Mouse (Mus musculus) kidney, adult 2 months (tissue): Measurements from ENCODE around the gene Mindy1.

Experiments
- CTCF ChIP-seq: fragments of 200-500 bp; conservative IDR thresholded peaks from 2 replicates; pipeline ENCODE4 v1.5.1; 2011; ENCODE audit warnings: low read depth, mild to moderate bottlenecking, control low read depth, low read length, moderate library complexity, mixed read lengths; ENCODE audit not compliant: insufficient read depth, insufficient read length
- POLR2A ChIP-seq: fragments of 200-500 bp; IDR thresholded peaks from one replicate; pipeline ENCODE4 v1.6.1; 2011; ENCODE audit warnings: low read depth, low read length, control low read depth

DNA sequence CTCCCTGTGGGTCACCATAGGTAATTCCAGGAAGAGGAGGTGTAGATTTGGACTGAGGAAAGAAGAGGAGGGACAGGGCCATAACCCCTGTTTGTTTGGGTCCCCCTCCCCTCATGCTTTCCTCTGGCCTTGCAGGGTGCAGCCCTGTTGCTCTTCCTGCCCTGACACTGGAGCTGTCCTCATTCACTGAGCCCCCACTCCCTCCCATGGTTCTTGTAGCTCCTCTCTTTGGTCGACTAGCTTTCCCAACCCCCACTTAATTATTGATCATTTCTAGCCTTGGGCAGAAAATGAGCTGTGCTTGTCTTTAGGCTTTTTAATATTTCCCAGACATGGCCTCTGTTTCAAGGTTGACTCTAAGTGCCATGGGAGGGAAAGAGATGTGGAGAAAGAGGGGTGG is 2.9 kb downstream of the Mindy1 start:
- TF ChIP-seq POLR2A (no peak), CTCF (no peak)
